Mouse (Mus musculus) urinary bladder, adult 2 months (tissue): ENCODE data around the gene 2610507B11Rik. TPM values are rescaled to one million over a fixed set of nuclear protein-coding genes. Genes with fewer than 3 reads are reported as not detected.
"Not testable (repeated sequence)": the region's sequence is repeated elsewhere in the genome, so short reads cannot be mapped to it uniquely, and the experiment has no call there.

Experiments used
- DNase-seq: peaks from one replicate; pipeline ENCODE4 v3.0.0; 2022; ENCODE audit warnings: low spot score
- polyA plus RNA-seq: library from polyadenylated mRNA; depleted of rRNA; stranded (reverse); fragments of >200 nt; gene quantifications from 2 replicates; pipeline ENCODE4 v1.2.3, GENCODE M21; 2012; rRNA removed

2610507B11Rik gene
- polyA plus RNA-seq = 94.2 and 96.9 TPM in 2 replicates

- peak; percentile 78 for DNase-seq
Measured at GRCm38 (mm10) chr11:78261380-78262352, at the start of gene 2610507B11Rik. Gene 2610507B11Rik, plus strand, starts transcription at chr11:78261752.

DNA sequence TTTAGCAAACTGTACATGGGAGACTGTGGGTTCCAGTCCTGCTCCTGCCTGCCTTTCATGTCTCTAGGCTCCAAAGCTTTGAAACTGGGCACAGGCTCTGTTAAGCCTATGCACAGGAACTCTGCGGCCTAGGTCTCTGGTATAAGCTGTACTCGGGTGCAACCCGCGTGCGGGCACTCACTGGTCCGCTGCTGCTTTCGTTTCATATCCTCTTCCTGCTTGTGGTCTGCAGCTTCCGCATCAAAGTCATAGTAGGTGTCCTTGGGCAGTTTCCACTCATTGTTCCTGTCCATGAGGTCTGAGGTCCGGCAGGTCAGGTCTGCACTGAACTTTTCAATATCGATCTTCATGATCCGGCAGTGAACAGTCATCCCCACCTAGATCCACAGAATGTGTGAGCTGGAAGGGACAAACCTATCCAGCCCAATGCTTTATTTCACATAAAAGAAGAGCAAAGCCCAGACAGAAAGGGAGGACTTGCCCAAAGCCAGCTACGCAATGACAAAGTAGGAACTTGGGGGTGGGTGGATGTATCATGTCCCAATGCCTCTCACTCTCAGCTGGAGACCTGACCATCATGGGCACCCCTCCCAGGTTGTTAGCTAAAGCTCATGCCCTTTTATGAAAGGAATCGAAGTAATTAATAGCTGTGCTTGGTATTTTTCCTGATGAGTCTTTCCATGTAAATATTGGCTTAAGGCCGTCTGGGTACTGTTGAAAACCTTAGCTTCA, 48.3 kb upstream of the 2610507B11Rik start:
- no peak for DNase-seq

GRCm38 (mm10) chr11:78215709-78216317, 45.7 kb upstream of the 2610507B11Rik start:
- DNase-seq = no peak

- no peak for DNase-seq
Measured at GRCm38 (mm10) chr11:78223586-78223985, 38.0 kb upstream of the 2610507B11Rik start.

DNA sequence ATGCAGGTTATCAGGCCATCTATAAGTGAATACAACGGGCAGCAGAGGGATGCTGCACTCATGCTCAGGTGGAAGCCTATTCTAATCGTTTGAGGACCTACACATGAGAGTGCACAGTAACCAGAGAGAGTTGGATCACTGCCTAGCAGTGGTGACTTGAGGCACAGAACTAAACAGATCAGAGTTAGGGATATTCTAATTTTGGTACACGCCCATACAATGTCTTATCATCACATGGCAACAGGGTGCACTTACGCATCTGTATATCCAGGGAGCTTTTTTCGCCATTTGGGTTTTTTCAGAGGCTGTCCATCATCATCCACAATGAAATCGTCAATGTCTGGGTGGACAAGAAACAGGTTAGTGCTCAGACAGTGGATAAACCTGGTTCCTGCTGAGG, 30.0 kb upstream of the 2610507B11Rik start:
- DNase-seq = no peak

DNA sequence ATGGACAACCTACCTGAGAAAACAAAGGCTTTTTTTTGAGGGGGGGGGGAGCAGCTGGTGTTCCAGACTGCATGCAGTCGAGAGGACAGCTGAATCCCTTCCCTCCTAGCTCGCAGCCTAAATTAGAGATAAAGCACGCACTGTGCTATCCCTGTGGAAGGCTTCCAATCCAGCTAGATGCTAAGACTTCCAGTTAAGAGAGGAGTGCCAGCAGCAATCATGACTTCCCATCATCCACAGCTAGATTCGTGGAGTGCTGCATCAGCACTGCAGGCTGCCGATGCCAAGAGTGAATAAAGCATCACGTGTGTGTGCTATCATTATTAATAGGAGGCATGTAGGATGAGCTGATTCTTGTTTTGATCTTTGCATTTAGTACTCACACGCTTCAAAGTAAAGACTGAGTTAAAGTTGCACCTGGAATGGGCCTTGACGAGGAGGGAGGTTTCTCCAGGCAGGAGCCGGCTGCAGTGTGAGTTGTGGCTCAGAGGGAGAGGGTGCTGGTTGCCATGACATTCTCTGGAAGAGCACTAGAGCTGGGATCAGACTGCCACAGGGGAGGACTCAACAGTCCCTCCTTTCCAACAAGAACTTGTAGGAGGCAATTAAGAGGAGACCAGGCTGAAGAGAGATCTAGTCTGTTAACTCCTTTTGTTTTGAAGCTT, 21.2 kb upstream of the 2610507B11Rik start:
- no peak for DNase-seq

DNA sequence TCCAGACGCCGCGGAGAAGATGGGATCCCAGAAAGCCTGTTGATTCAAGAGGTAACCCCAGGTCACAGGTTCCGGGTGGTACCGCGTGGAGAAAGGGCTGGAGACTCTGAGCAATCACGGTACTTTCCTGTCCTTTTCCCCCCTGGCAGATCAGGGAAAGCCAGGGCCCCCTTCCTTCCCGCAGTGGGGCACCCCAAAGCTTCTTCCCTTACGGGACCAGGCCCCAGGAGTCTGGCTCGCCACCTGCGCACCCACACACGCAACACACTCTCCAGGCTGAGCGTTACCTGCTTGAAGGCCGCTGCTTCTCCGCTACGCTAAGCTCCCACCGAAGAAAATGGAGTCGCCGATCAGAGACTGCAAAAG, 16.3 kb upstream of the 2610507B11Rik start:
- DNase-seq = no peak

DNA sequence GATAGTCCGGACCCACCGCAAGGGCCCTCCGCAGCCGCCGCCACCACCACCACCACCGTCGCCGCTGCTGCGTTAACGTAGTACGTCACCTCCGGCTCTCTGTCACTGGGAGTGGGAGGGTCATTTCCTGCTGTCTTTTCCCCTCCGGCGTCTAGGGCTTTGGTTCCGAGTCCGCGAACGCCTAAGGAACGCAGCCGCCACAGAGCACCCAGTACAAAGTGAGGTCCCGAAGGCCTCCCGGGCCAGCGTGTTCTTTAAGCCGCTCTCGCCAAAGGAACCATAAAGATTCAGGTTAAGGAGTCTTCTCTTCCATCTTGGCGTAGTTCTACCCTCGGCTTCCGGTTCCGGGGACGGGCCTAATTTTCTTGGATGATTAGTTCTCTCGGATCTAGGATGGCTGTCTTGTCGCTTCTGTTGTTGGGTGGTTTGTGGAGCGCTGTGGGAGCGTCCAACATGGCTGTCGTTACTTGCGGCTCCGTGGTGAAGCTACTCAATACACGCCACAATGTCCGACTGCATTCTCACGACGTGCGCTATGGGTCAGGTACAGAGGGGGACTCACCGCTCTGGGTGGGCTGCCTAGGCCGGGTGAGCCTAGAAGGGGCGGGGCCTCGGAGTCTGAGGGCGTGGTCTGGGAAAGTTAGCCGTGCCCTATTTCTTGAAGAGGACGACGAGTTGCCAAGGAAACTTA, 15.8 kb upstream of the 2610507B11Rik start, which contains the start of the genes Sdf2 and Supt6:
Gene Sdf2 (plus strand): TSS at position 120 of the 691 bp plus-strand sequence.
Gene Supt6 (minus strand): TSS at position 361 of the 691 bp plus-strand sequence.
- DNase-seq = peak; percentile 76

DNA sequence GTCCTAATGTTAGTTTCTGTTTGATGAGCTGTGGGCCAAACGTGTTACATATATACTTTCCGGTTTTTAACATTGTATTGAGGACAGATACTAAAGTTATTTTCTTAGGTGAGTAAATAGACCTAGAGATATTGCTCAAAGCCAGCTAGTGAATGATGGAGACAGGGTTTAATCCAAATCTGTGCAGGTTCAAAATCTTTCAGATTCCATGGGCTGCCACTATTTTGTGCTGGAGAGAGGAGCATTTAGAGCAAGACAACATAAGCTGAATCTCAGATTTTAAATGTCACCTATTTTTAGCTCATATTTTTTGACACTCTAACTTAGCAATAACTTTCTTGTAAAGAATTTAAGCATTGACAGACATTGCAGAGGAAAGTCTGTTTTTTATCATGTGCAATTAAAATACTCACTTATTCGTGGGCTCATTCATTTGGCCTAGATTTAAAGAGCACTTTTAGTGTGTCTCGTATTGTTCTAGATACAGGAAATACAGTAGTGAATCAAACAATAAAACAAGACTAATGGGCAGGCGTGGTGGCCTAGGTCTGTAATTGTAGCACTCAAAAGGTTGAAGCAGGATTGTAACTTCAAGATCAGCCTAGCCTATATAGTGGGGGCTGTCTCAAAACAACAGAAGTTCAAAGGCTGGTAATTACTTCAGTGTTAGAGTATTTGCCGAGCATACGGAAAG, 15.1 kb upstream of the 2610507B11Rik start:
- DNase-seq = no peak

DNA sequence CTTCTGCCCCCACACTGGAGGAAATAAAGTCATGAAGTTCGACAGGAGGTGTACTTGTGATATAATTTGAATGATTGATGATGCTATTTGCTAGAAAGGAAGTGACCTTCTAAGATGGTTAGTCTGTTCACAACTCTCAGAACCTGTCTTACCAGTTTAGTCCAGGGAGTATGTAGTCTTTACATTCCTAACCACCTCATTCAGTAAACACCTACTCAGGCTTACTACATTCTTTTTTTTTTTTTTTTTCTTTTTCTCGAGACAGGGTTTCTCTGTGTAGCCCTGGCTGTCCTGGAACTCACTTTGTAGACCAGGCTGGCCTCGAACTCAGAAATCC, 14.6 kb upstream of the 2610507B11Rik start:
- no peak for DNase-seq

DNA sequence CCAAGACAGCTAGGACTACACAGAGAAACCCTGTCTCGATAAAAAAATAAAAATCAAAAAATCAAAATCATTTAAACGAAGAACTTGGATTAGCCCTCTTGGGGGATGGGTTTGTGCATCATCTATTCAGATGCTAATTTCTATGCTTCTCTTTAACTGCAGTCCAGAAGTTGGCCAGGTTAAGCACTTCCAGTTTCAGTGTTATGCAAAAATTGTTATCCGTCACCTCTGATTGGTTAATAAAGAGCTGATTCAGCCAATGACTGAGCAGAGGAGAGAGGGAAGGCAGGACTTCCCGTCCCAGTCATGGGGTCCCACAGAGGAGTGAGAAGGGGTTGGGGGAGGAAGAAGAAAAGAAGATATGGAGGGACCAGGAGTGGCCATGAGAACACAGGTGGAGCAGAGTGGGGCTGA, 13.8 kb upstream of the 2610507B11Rik start:
- DNase-seq = no peak

- no peak for DNase-seq
Measured at GRCm38 (mm10) chr11:78256618-78257017, 4.9 kb upstream of the 2610507B11Rik start.

DNA sequence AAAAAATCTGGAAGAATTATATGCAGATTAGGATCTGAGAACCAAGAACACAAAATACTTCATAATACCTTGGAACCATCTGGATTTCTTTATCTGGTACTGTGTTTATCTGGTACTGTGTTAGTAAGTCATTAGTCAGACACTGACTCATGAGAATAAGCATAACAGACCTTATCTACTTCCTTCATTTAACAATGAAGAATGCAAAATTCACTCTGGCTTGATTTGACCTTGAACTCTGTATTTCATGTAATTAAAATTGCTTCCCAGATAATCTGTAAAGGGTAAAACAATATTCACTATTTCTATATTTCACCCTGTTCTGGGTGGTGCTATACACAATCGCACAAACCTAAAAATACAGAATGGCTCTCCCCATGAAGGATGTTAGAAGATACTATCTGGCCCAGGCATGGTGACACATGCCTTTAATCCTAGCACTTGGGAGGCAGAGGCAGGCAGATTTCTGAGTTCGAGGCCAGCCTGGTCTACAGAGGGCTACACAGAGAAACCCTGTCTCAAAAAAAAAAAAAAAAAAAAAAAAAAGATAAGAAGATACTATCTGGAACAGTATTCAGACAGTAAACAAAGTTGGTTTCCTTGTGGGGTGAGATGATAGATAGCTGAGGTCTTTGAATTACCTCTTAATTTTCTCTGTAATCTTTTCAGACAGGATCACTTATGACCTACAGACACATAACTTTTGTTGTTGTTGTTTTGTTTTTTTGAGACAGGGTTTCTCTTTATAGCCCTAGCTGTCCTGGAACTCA, 878 bp upstream of the 2610507B11Rik start:
- no peak for DNase-seq

GRCm38 (mm10) chr11:78262550-78262949, 998 bp downstream of the 2610507B11Rik start:
- DNase-seq = no peak

DNA sequence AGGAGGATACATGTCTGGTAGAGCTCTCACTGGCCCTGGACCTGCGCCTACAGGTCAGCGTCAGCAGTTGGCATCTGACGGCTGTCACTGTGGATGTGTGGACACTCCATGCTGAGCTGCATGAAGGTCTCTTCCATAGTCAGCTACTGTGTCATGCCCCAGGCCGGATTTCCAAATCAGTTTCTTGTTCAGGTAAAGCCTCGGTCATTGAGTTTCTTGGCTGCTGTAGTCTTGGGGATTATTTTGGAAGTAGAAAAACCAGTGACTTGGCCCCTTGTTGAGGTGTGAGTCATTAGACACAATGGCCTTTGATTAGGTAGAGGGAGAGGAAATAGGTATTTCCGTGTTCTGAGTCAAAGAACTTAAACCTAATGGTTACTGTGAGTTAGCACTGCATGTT, 4.0 kb downstream of the 2610507B11Rik start:
- no peak for DNase-seq

DNA sequence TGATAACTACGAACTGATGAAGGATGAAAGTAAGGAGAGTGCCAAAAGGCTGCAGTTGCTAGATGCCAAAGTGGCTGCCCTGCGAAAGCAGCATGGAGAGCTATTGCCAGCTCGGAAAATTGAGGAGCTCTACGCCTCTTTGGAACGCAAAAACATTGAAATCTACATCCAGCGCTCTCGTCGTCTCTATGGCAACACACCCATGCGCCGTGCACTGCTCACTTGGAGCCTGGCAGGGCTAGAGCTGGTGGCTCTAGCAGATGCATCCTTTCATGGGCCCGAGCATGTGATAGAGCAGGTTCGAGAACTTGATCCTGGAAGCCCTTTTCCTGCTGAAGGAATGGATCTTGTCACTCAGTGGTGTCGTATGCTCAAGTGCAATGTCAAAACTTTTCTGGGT, 10.4 kb downstream of the 2610507B11Rik start:
- DNase-seq = no peak

- DNase-seq = no peak
Measured at GRCm38 (mm10) chr11:78275596-78275995, 14.0 kb downstream of the 2610507B11Rik start.

DNA sequence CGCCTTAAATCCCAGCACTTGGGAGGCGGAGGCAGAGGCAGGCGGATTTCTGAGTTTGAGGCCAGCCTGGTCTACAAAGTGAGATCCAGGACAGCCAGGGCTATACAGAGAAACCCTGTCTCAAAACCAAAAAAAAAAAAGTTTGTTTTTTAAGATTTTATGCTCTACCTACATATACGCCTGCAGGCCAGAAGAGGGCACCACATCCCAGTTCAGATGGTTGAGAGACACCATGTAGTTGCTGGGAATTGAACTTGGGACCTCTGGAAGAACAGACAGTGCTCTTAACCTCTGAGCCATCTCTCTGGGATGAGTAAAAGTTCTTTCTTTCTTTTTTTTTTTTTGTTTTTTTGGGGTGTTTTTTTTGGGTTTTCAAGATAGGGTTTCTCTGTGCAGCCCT, 14.6 kb downstream of the 2610507B11Rik start:
- DNase-seq = not testable (repeated sequence)

GRCm38 (mm10) chr11:78278853-78279252, 17.3 kb downstream of the 2610507B11Rik start:
- no peak for DNase-seq

DNA sequence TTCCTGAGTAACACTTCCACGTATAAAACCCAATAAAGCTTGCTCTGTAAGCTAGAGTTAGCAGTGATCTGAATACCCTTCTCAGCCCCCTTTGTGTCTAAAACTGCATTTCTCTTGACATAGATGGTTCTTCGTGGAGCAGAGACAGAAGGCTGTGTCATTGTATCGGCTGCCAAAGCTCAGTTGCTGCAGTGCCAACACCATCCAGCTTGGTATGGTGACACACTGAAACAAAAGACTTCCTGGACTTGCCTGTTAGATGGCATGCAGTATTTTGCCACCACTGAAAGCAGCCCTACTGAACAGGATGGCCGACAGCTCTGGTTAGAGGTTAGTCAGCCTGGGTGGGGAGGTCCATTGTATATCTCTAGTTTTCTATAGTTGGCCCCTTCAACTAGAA, 18.0 kb downstream of the 2610507B11Rik start:
- no peak for DNase-seq
